Mouse (Mus musculus): ENCODE measurements at regions not wholly inside any gene's neighbourhood (a gene's known extent, or its start where the extent isn't known, plus 50 kb on each side); places are given as distances from the start of the nearest gene placed in this dataset.

DNA sequence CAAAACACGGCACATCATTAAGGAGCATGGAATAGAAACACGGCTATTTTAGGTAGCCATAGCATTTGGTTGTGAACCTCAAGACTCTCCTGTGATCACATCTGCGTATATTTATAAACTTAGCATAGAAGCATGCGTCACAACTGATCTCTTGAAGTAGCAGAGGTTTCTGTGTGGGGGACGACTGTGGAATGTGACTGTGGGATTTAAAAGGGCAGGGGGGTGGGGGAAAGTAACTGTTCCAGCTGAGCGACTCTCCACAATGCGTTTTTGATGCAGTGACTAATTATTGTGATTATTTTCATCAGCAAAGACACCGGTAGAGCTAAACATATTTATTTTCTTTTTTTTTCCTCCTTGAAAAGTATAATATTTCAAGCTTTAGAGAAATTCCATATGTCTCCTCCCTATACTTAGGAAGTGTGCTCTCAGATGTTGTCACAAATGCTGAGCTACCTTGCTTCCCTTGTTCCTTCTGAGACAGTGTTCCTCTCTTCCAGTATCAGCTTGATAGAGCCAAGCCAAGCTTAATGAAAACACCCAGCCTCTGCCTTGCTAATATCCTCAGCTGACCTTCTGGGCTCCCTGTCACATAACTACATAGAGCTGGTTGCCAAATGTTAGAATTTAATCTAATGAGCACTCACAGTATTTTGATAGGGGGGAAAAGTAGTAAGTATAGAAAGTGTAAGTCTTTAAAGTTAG is 75.0 kb upstream of the Magi3 start:
- WGBS (ENCODE audit: insufficient replicate concordance) = 62% methylated on average over 8 of the region's 8 CpGs
- Histone ChIP-seq H3K4me2 (no peak overlapping the region), H3K9me3 (replicated peaks) (no peaks in the 10 kb centered on the region), H3K27ac (replicated peaks) (no peak overlapping the region), H3K4me1 (replicated peaks) (no peaks in the 10 kb centered on the region), H3K9ac (no peak overlapping the region), H3K4me3 (replicated peaks) (no peak overlapping the region), H3K27me3 (no peaks in the 10 kb centered on the region), H3K36me3 (replicated peaks) (no peaks in the 10 kb centered on the region)
- no peak for ATAC-seq (ENCODE audit: insufficient read depth)

DNA sequence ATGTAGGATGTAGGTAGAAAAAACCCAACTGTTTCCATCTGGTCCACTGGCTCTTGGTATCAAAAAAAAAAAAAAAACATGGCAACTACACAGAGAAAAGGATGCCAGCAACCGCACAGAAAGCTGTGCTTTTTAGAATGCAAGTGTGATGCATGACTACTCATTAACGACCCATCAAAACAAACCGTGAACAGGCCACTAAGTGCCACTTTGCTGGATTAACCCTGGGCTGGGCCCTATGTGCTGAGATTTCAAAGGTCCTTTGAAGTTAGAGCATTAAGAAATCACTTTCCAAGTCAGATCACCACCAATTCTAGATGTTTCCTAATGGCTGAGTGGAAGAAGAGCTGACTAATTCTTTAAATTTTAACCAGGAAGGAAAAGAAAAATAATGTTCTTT is 73.7 kb upstream of the Magi3 start:
- H3K27me3 ChIP-seq = no peaks in the 10 kb centered on the region
- H3K4me1 ChIP-seq (replicated peaks) = no peaks in the 10 kb centered on the region
- no peak overlapping the region for H3K27ac ChIP-seq (replicated peaks)
- no peaks in the 10 kb centered on the region for H3K9me3 ChIP-seq (replicated peaks)
- no peak overlapping the region for H3K9ac ChIP-seq
- 61% methylated on average over 3 of the region's 3 CpGs for WGBS (ENCODE audit: insufficient replicate concordance)
- H3K36me3 ChIP-seq (replicated peaks) = no peaks in the 10 kb centered on the region
- H3K4me3 ChIP-seq (replicated peaks) = no peak overlapping the region
- H3K4me2 ChIP-seq = no peak overlapping the region
- ATAC-seq (ENCODE audit: insufficient read depth) = no peak

DNA sequence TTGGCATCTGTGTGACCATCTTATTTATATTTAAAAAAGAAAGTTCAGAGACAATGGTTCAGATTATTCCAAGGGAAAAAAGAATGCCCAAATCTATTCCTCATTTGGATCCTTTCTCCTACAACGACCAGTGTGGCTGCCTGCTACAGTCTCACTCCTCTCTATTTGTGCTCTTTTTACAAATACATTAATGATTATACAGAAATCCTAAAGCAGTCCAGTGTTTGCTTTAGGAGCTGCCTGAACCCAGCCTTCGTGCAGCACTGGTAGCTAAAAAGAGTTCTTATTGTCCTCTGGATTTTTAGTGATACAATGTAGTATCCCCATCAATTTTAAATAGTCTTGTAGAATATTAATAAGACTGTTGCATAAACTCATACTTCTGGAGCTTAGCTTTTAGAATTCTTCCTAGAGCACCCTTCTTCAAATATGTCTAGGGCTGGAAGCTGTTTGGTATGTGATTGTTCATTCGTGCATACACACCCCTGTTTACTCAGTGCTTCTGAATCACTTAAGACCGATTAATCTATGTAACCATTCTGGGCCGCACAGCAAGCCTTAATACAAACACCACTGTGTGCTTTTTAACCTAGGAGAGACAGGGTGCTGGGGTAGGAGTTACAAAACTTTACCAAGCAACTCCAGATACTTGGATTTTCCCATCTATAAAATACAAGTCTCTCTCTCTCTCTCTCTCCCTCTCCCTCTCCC is 69.0 kb upstream of the Magi3 start:
- ATAC-seq (ENCODE audit: insufficient read depth) = peak; percentile 63
- Histone ChIP-seq H3K9ac (no peak overlapping the region), H3K9me3 (replicated peaks) (no peaks in the 10 kb centered on the region), H3K27me3 (no peaks in the 10 kb centered on the region), H3K27ac (replicated peaks) (peak overlapping the region; percentile 48), H3K36me3 (replicated peaks) (no peaks in the 10 kb centered on the region), H3K4me2 (no peak overlapping the region), H3K4me1 (replicated peaks) (no peaks in the 10 kb centered on the region), H3K4me3 (replicated peaks) (no peak overlapping the region)
- 59% methylated on average over 5 of the region's 5 CpGs for WGBS (ENCODE audit: insufficient replicate concordance)

DNA sequence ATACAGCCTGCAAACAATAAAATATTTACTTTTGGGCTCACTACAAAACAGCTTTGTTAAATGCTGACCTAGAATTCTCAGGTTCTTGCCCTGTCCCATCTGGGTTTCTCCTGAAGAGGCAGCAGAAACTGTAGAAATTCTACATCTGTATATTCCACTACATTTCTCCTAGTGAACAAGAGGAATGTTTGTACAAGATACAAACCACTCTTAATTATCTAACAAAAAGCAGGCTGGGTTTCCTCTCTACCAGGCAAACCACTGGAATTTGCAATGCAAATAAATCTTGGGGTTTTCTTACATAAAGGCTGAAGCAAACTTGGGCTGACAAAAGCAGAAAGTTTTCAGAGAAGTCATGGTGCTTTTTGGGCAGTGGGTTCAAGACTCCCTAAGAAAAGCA is 67.7 kb upstream of the Magi3 start:
- Histone ChIP-seq H3K27ac (replicated peaks) (no peak overlapping the region), H3K36me3 (replicated peaks) (no peaks in the 10 kb centered on the region), H3K9ac (no peak overlapping the region), H3K4me1 (replicated peaks) (no peaks in the 10 kb centered on the region), H3K9me3 (replicated peaks) (no peaks in the 10 kb centered on the region), H3K4me2 (no peak overlapping the region), H3K27me3 (no peaks in the 10 kb centered on the region), H3K4me3 (replicated peaks) (no peak overlapping the region)
- ATAC-seq (ENCODE audit: insufficient read depth) = no peak

DNA sequence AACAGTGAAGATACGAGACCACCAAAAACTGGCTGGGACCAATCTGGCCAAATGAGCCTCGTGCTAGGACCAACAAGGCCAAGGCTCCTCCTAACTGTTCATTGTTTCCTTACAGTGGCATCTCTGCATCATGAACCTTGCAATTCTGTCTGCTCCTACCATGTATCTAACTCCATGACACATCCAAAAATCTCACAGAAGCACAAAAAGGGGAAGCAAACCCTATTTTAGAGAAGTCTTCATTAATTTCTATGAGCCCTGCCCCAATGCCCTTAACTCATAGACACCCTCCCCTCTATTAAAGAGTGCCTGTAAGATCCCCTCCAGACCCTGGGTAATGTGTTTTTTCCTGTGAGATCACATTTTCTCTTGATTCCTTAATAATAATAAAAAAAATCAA is 64.8 kb upstream of the Magi3 start:
- no peak for ATAC-seq (ENCODE audit: insufficient read depth)
- H3K4me3 ChIP-seq (replicated peaks) = no peak overlapping the region
- WGBS (ENCODE audit: insufficient replicate concordance) = 67% methylated on average over 2 of the region's 2 CpGs
- H3K9me3 ChIP-seq (replicated peaks) = no peaks in the 10 kb centered on the region
- H3K4me1 ChIP-seq (replicated peaks) = no peaks in the 10 kb centered on the region
- H3K4me2 ChIP-seq = no peak overlapping the region
- H3K36me3 ChIP-seq (replicated peaks) = no peaks in the 10 kb centered on the region
- H3K27me3 ChIP-seq = no peaks in the 10 kb centered on the region
- H3K9ac ChIP-seq = no peak overlapping the region
- H3K27ac ChIP-seq (replicated peaks) = no peak overlapping the region

DNA sequence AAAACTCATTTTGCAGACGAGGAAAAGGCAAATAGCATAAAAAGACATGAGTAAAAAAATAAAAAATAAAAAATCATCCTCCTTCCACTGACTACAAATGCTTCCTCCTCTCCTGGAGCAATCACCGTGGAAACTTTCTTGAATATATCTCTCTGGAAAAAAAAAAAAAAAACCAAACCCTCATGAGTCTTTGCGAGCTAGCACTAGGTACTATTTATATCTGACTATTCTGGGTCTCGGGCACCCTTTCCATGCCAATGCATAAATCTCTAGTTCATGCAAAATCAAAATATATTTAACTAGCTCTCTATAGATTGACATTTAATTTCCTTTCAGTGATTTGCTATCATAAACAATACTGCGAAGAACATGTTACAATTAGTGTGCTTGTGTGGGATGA is 63.7 kb upstream of the Magi3 start:
- ATAC-seq (ENCODE audit: insufficient read depth) = no peak
- no peak overlapping the region for H3K9ac ChIP-seq

DNA sequence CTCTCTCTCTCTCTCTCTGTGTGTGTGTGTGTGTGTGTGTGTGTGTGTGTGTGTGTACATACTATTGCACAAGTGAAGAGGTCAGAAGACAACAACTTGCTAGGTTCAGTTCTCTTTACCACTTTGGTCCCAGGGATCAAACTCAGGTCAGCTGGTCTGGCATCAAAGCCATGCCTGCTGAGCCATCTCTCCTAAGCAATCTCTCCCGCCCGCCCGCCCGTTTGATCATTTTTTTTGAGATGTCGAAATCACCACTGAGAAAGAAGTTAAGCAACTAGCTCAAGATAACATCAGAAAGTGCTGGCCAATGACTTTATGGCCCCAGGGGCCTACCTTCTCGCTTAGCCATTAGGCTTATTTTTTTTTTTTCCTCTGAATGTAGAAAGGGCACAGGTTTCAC is 59.3 kb upstream of the Magi3 start:
- H3K4me1 ChIP-seq (replicated peaks) = 0 out of 2 replicates have a peak, but pooled peaks cover 3% of the 10 kb centered on the region
- ATAC-seq (ENCODE audit: insufficient read depth) = peak; percentile 70
- no peak overlapping the region for H3K4me2 ChIP-seq
- no peaks in the 10 kb centered on the region for H3K27me3 ChIP-seq
- H3K4me3 ChIP-seq (replicated peaks) = no peak overlapping the region
- no peaks in the 10 kb centered on the region for H3K9me3 ChIP-seq (replicated peaks)
- no peak overlapping the region for H3K9ac ChIP-seq
- no peak overlapping the region for H3K27ac ChIP-seq (replicated peaks)
- H3K36me3 ChIP-seq (replicated peaks) = no peaks in the 10 kb centered on the region
- WGBS (ENCODE audit: insufficient replicate concordance) = 34% methylated on average over 6 of the region's 6 CpGs

More for the DNA sequence above, 63.7 kb upstream of the Magi3 start:
- 53% methylated on average over 5 of the region's 5 CpGs for WGBS (ENCODE audit: insufficient replicate concordance)
- Histone ChIP-seq H3K27ac (replicated peaks) (no peak overlapping the region), H3K36me3 (replicated peaks) (no peaks in the 10 kb centered on the region), H3K4me3 (replicated peaks) (no peak overlapping the region), H3K9me3 (replicated peaks) (no peaks in the 10 kb centered on the region), H3K4me1 (replicated peaks) (0 out of 2 replicates have a peak, but pooled peaks cover 3% of the 10 kb centered on the region), H3K27me3 (no peaks in the 10 kb centered on the region), H3K4me2 (no peak overlapping the region)

DNA sequence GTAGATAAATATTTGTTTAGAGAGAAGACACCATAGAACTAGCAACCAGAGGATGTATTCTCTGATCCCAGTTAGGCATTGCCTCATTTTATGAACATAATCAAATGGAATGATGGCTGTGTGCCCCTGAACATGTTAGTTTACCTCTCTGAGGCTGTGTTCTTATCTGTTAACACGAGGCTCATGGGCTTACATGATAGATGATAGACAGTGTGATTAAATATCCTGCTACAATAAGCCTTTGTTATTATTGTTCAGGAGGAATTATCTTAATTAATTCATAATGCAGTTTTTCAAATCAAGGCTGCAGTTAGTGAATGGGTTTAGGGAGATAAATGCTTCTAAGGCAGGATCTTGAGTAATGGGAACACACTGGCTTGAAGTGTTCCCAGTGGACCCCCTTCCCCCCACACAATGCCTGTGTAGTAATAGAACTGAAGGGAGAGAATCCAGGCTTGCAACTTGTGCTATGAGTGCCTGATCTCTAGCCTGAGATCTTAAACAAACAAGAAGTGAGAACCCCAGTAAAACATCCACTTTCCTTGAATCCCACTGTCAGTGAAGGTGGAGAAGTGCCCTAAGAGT is 54.6 kb upstream of the Magi3 start:
- H3K4me2 ChIP-seq = no peak overlapping the region
- no peak overlapping the region for H3K27ac ChIP-seq (replicated peaks)
- no peak overlapping the region for H3K4me3 ChIP-seq (replicated peaks)
- H3K36me3 ChIP-seq (replicated peaks) = no peaks in the 10 kb centered on the region
- 14% methylated on average over 1 of the region's 1 CpGs for WGBS (ENCODE audit: insufficient replicate concordance)
- no peaks in the 10 kb centered on the region for H3K27me3 ChIP-seq
- H3K9me3 ChIP-seq (replicated peaks) = no peaks in the 10 kb centered on the region
- no peak for ATAC-seq (ENCODE audit: insufficient read depth)
- H3K9ac ChIP-seq = no peak overlapping the region
- 0 out of 2 replicates have a peak, but pooled peaks cover 7% of the 10 kb centered on the region for H3K4me1 ChIP-seq (replicated peaks)

DNA sequence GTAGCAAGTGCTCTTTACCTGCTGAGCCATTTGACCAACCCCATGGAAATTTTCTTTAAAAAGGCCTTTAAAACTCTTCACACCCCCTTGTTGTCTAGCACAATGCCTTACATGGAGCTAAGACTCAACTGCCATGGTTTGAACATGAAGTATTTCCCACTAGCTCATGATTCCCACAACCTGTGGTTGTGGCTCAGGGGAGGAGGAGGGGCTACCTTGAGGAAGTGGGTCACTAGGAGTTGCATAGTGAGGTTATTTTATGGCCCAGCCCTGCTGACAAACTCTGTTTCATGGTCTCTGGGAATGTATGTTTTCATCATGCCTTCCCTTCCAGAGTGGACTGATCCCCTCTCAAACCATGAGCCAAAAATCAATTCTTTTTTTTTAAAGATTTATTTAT is 53.9 kb upstream of the Magi3 start:
- no peak for ATAC-seq (ENCODE audit: insufficient read depth)

More for the DNA sequence above, 53.9 kb upstream of the Magi3 start:
- Histone ChIP-seq H3K4me3 (replicated peaks) (no peak overlapping the region), H3K4me2 (no peak overlapping the region), H3K27me3 (no peaks in the 10 kb centered on the region), H3K27ac (replicated peaks) (no peak overlapping the region), H3K9ac (no peak overlapping the region), H3K36me3 (replicated peaks) (no peaks in the 10 kb centered on the region), H3K4me1 (replicated peaks) (0 out of 2 replicates have a peak, but pooled peaks cover 4% of the 10 kb centered on the region), H3K9me3 (replicated peaks) (no peaks in the 10 kb centered on the region)

Measured in liver, embryonic 15.5 days (tissue).